Mouse (Mus musculus) lung, adult 2 months (tissue): ENCODE measurements around the gene Vwa3b.

Experiments
- CTCF ChIP-seq: fragments of 200-500 bp; IDR thresholded peaks from 2 replicates; pipeline ENCODE4 v1.5.1; 2011; ENCODE audit warnings: mild to moderate bottlenecking, low read length, control low read depth; ENCODE audit not compliant: insufficient read depth
- POLR2A ChIP-seq: fragments of 200-500 bp; IDR thresholded peaks from 2 replicates; pipeline ENCODE4 v1.6.1; 2011; ENCODE audit warnings: low read depth, mild to moderate bottlenecking, control low read depth, low read length, borderline replicate concordance; ENCODE audit errors: extremely low read depth

- TF ChIP-seq CTCF, result no peak
- TF ChIP-seq POLR2A, result no peak
These were observed 175.0 kb downstream of the Vwa3b start for GRCm38 (mm10) chr1:37201406-37201805.
